Mouse (Mus musculus) liver, embryonic 12.5 days (tissue): ENCODE measurements at regions not wholly inside any gene's neighbourhood (a gene's known extent, or its start where the extent isn't known, plus 50 kb on each side); places are given as distances from the start of the nearest gene placed in this dataset.

ENCODE experiments used
- ATAC-seq: fragments of 200-750 bp; cut with Nextera tagmentation; 2 replicates; pipeline ENCODE4 v1.8.0; 2017; ENCODE audit warnings: moderate number of reproducible peaks, mild to moderate bottlenecking, moderate library complexity
- H3K27ac ChIP-seq: fragments of 300-500 bp; sonication (generic); 2 replicates; pipeline ENCODE4 v1.5.1; 2016; ENCODE audit warnings: mild to moderate bottlenecking
- H3K27me3 ChIP-seq: fragments of 300-500 bp; sonication (generic); replicated peaks from 2 replicates; pipeline ENCODE4 v1.6.1; 2016; ENCODE audit warnings: mild to moderate bottlenecking, moderate library complexity
- H3K36me3 ChIP-seq: fragments of 300-500 bp; sonication (generic); 2 replicates; pipeline ENCODE4 v1.6.1; 2016; ENCODE audit warnings: mild to moderate bottlenecking, moderate library complexity
- H3K4me1 ChIP-seq: fragments of 300-500 bp; sonication (generic); 2 replicates; pipeline ENCODE4 v1.6.1; 2016
- H3K4me2 ChIP-seq: fragments of 300-500 bp; sonication (generic); 2 replicates; pipeline ENCODE4 v1.6.1; 2016; ENCODE audit warnings: mild to moderate bottlenecking, moderate library complexity
- H3K4me3 ChIP-seq: fragments of 300-500 bp; sonication (generic); 2 replicates; pipeline ENCODE4 v1.5.1; 2016; ENCODE audit warnings: mild to moderate bottlenecking, moderate library complexity
- H3K9ac ChIP-seq: fragments of 300-500 bp; sonication (generic); 2 replicates; pipeline ENCODE4 v1.6.1; 2016; ENCODE audit warnings: mild to moderate bottlenecking, moderate library complexity
- H3K9me3 ChIP-seq: fragments of 300-500 bp; sonication (generic); replicated peaks from 2 replicates; pipeline ENCODE4 v1.6.1; 2016; ENCODE audit warnings: mild to moderate bottlenecking, moderate library complexity
- WGBS: fragments of 180-500 bp; shearing (Covaris S2); methylation state at CpG from one replicate; pipeline ENCODE4 v1.1.7; 2016; ENCODE audit not compliant: insufficient replicate concordance; 5-methylcytosine and 5-hydroxymethylcytosine counted together

GRCm38 (mm10) chr2:158956888-158957287 is 162.3 kb downstream of the Dhx35 start:
- Histone ChIP-seq H3K27ac (no peak overlapping the region), H3K4me2 (no peak overlapping the region), H3K9me3 (no peaks in the 10 kb centered on the region), H3K4me1 (no peaks in the 10 kb centered on the region), H3K9ac (no peak overlapping the region), H3K27me3 (no peaks in the 10 kb centered on the region), H3K4me3 (no peak overlapping the region), H3K36me3 (no peaks in the 10 kb centered on the region)
- 69% methylated on average over 11 of the region's 11 CpGs for WGBS
- ATAC-seq: no peak

DNA sequence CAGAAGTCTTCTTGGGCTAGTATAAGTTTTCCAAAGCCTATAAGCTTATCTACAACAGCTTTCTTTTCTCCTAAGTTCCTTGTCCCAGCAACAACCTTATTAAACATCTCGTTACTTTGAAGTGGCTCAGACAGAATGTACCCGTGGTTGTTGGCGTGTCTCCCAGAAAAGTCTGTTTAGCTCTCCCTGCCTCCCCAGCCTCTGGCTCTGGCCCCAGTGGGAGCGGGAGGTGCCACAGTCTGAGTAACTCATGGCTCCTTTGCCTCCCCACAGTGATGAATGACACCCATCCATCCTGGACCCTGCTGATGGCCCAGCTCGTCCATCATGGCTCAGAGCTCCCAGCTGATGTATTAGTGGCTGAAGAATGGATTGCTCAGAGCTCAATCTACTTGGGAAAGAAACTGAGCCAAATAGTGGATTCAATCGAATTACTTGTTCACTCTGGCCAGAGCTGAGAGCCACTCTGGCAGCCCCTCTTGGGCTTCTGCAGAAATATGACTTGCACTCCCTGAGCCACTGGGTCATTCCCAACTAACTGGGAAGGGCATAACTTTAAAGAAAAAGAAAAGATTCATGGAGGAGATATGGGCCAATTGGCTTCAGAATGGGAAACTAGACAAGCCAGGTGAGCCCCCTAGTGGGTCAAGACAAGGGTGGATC is 170.5 kb downstream of the Dhx35 start:
- H3K9ac ChIP-seq: no peak overlapping the region
- H3K4me3 ChIP-seq: no peak overlapping the region
- no peak overlapping the region for H3K27ac ChIP-seq
- no peaks in the 10 kb centered on the region for H3K4me1 ChIP-seq
- WGBS: 60% methylated on average over 6 of the region's 6 CpGs
- H3K9me3 ChIP-seq: no peaks in the 10 kb centered on the region
- no peaks in the 10 kb centered on the region for H3K27me3 ChIP-seq
- H3K4me2 ChIP-seq: no peak overlapping the region
- ATAC-seq: no peak
- H3K36me3 ChIP-seq: no peaks in the 10 kb centered on the region

- 62% methylated on average over 2 of the region's 2 CpGs for WGBS
Observed at GRCm38 (mm10) chr2:158972178-158972577, 177.6 kb downstream of the Dhx35 start.

DNA sequence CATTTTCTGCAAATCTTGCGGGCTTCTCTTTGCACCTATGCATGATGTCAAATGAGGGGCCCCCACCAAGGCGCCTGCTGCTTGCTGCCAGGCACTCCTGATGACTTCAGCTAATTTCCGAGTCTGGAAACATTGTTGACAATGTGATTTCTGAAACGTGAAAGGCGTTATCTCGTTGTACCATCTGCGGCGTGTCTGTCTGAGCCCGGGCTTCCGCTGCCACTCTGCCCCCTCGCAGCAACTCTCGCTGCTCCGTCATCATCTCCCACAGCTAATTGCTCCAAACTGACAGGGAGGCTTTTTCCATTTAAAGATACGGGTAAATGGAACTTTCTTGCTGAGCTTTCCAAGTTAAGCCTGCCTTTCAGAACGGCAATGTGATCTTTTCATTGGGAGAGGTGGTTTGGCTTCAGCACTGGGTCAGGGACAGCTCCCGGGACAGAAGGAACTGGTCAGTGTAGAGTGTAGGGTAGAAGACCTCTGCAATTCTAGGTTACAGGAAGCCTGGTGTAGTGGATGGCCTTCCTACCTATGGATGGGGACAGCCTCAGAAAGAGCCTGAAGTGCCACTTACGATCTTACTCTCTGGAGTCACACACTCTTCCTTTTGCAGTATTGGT is 191.0 kb downstream of the Dhx35 start:
- no peak overlapping the region for H3K4me2 ChIP-seq
- H3K36me3 ChIP-seq: no peaks in the 10 kb centered on the region
- H3K4me1 ChIP-seq: no peaks in the 10 kb centered on the region
- H3K27me3 ChIP-seq: no peaks in the 10 kb centered on the region
- 67% methylated on average over 17 of the region's 17 CpGs for WGBS
- H3K4me3 ChIP-seq: no peak overlapping the region
- no peaks in the 10 kb centered on the region for H3K9me3 ChIP-seq
- H3K9ac ChIP-seq: no peak overlapping the region
- H3K27ac ChIP-seq: no peak overlapping the region
- ATAC-seq: no peak

More at GRCm38 (mm10) chr2:158972178-158972577, 177.6 kb downstream of the Dhx35 start:
- Histone ChIP-seq H3K9ac (no peak overlapping the region), H3K4me2 (no peak overlapping the region), H3K27me3 (no peaks in the 10 kb centered on the region), H3K9me3 (no peaks in the 10 kb centered on the region), H3K36me3 (no peaks in the 10 kb centered on the region), H3K27ac (no peak overlapping the region), H3K4me1 (no peaks in the 10 kb centered on the region), H3K4me3 (no peak overlapping the region)
- no peak for ATAC-seq

DNA sequence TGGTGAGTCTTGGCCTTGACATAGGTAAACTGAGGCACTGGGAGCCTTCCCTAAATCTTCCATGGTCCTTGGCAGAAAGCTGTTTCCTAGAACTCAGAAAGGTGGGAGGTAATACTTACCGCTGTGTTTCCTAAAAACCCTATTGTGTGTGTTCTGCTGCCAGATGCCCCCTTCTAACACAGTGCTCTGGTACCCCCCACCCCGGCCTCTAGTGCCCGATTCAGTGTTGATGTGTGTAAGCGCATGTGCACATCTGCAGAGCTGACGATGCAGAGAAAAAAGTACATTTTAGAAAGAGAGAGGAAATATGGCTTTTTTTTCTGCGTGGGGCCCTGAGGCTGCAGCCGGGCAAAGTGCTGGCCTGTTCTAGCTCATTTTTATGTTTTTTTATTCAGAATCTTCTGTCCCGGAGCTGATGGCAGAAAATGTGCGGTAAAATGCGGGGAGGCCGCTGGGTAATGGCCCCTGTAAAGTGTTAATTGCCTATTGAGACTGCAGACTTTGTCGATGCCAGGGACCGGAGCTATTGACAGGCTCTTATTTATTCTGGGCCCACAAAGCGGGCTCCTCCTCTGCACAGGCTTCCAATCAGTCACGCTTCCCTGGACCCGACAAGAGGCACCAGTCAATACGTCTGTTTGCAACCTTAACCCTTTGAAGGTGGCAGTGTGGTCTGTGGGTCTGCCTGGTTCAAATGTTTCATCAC is 208.0 kb downstream of the Dhx35 start:
- Histone ChIP-seq H3K4me3 (no peak overlapping the region), H3K9me3 (no peaks in the 10 kb centered on the region), H3K27ac (no peak overlapping the region), H3K36me3 (no peaks in the 10 kb centered on the region), H3K9ac (no peak overlapping the region), H3K4me2 (no peak overlapping the region), H3K27me3 (no peaks in the 10 kb centered on the region), H3K4me1 (no peaks in the 10 kb centered on the region)
- 59% methylated on average over 17 of the region's 17 CpGs for WGBS
- no peak for ATAC-seq

DNA sequence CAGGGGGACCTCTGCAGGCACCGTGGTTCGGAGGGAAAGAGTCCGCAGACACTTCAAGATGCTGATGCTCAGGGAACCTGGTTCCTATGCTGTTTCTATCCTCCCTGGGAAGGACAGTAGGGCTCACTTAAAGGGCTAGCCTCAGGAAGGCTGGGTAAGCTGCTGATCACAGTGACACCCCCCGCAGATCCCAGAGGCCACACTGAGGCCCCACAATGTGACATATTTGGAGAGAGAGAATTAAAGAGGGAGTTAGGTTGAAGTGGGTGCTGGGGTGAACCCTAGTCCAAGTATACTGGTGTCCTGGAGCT is 208.5 kb downstream of the Dhx35 start:
- no peak overlapping the region for H3K4me3 ChIP-seq
- no peaks in the 10 kb centered on the region for H3K36me3 ChIP-seq
- ATAC-seq: no peak
- WGBS: 80% methylated on average over 4 of the region's 4 CpGs
- no peak overlapping the region for H3K9ac ChIP-seq
- H3K4me2 ChIP-seq: no peak overlapping the region
- no peak overlapping the region for H3K27ac ChIP-seq
- H3K9me3 ChIP-seq: no peaks in the 10 kb centered on the region
- H3K4me1 ChIP-seq: no peaks in the 10 kb centered on the region
- H3K27me3 ChIP-seq: no peaks in the 10 kb centered on the region

DNA sequence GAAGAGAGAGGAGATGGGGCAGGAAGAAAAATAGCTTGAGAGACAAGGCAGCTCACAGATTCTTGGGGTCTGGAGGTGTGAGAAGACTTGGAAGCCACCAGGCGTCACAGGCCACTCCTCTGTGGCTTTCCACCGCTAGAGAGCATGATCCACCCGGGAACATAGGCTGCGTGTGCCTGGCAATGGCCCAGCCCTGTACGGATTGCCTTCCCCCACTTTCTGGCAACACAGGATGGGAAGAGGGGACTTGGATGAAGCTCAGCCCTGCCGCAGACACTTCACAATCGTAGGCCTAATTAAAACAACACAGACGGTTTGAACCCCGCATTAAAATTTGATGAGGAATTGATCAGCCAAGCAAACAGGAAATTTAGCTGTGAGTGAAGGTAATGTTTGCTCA is 209.8 kb downstream of the Dhx35 start:
- no peak overlapping the region for H3K9ac ChIP-seq
- H3K27me3 ChIP-seq: no peaks in the 10 kb centered on the region
- H3K4me3 ChIP-seq: no peak overlapping the region
- 72% methylated on average over 9 of the region's 9 CpGs for WGBS
- no peak overlapping the region for H3K27ac ChIP-seq
- no peaks in the 10 kb centered on the region for H3K36me3 ChIP-seq
- no peaks in the 10 kb centered on the region for H3K4me1 ChIP-seq
- ATAC-seq: no peak
- H3K9me3 ChIP-seq: no peaks in the 10 kb centered on the region
- H3K4me2 ChIP-seq: no peak overlapping the region

GRCm38 (mm10) chr2:159012725-159013124 is 218.1 kb downstream of the Dhx35 start:
- H3K36me3 ChIP-seq: no peaks in the 10 kb centered on the region
- H3K4me3 ChIP-seq: no peak overlapping the region
- H3K4me2 ChIP-seq: no peak overlapping the region
- no peaks in the 10 kb centered on the region for H3K9me3 ChIP-seq
- 57% methylated on average over 4 of the region's 4 CpGs for WGBS
- no peak for ATAC-seq
- H3K27me3 ChIP-seq: no peaks in the 10 kb centered on the region
- no peak overlapping the region for H3K9ac ChIP-seq
- no peak overlapping the region for H3K27ac ChIP-seq
- no peaks in the 10 kb centered on the region for H3K4me1 ChIP-seq

GRCm38 (mm10) chr2:159014553-159014952 is 219.9 kb downstream of the Dhx35 start:
- Histone ChIP-seq H3K4me3 (no peak overlapping the region), H3K9me3 (no peaks in the 10 kb centered on the region), H3K4me1 (no peaks in the 10 kb centered on the region), H3K4me2 (no peak overlapping the region), H3K9ac (no peak overlapping the region), H3K27ac (no peak overlapping the region), H3K36me3 (no peaks in the 10 kb centered on the region), H3K27me3 (no peaks in the 10 kb centered on the region)
- ATAC-seq: no peak
- 58% methylated on average over 8 of the region's 8 CpGs for WGBS

DNA sequence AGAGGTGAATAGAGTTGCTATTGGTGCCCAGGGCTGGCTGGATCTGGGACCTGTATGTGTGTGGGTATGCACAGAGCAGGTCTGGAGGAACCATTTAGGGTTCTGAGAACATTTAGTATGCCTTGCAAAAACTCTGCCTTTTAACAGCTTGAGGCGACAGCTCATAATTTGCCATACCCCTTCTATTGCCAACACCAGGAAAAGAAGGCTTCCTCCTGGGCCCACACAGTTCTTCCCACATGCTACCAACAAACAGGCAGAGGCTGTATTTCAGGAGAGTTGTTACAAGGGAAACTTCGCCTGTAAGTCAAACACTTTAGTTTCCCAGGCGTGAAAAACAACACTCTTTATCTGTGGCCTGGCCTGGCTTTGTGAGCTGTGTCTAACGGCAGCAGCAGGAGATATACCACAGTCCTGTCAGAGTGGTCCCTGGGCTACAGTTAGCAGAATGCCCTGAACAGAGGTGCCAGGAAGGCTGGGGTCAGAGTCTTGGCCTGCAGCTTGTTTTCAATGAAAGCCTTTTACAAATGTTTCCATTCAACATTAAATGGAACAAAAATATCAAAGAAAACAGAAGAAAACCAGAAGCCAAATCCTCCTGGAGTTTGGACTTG is 225.4 kb downstream of the Dhx35 start:
- H3K4me1 ChIP-seq: no peaks in the 10 kb centered on the region
- H3K9ac ChIP-seq: no peak overlapping the region
- H3K27ac ChIP-seq: no peak overlapping the region
- no peak overlapping the region for H3K4me3 ChIP-seq
- H3K27me3 ChIP-seq: no peaks in the 10 kb centered on the region
- no peaks in the 10 kb centered on the region for H3K36me3 ChIP-seq
- 48% methylated on average over 4 of the region's 4 CpGs for WGBS
- ATAC-seq: no peak
- H3K9me3 ChIP-seq: no peaks in the 10 kb centered on the region
- no peak overlapping the region for H3K4me2 ChIP-seq

DNA sequence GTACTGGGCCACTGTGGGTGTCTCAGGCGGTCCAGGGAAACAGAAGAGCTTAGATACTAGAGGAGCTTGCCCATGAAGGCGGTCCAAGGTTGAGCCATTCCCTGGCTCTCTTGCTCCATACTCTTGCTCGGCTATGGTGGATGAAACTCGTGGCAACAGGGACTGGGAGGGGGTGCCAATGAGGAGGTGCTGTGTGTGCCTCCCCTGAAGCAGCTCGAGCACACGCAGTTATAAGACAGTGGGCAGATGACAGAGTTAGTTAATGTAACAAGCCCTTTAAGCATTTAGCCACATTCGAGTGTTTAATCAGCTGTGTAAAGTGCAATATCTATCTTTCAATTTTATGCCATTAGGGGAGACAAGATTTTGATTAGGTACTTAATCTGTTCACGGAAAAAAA is 237.5 kb downstream of the Dhx35 start:
- H3K4me3 ChIP-seq: no peak overlapping the region
- no peak overlapping the region for H3K9ac ChIP-seq
- no peak overlapping the region for H3K4me2 ChIP-seq
- H3K27ac ChIP-seq: no peak overlapping the region
- no peaks in the 10 kb centered on the region for H3K27me3 ChIP-seq
- H3K36me3 ChIP-seq: no peaks in the 10 kb centered on the region
- H3K4me1 ChIP-seq: no peaks in the 10 kb centered on the region
- H3K9me3 ChIP-seq: no peaks in the 10 kb centered on the region
- WGBS: 55% methylated on average over 8 of the region's 8 CpGs
- no peak for ATAC-seq

- Histone ChIP-seq H3K9ac (no peak overlapping the region), H3K4me1 (no peaks in the 10 kb centered on the region), H3K27ac (no peak overlapping the region), H3K36me3 (no peaks in the 10 kb centered on the region), H3K4me2 (no peak overlapping the region), H3K27me3 (no peaks in the 10 kb centered on the region), H3K4me3 (no peak overlapping the region), H3K9me3 (no peaks in the 10 kb centered on the region)
- WGBS: 31% methylated on average over 4 of the region's 4 CpGs
- ATAC-seq: no peak
Observed at GRCm38 (mm10) chr2:159039916-159040315, 245.3 kb downstream of the Dhx35 start.
